Mouse (Mus musculus) forebrain, embryonic 13.5 days (tissue): ENCODE measurements at regions not wholly inside any gene's neighbourhood (a gene's known extent, or its start where the extent isn't known, plus 50 kb on each side); places are given as distances from the start of the nearest gene placed in this dataset.

Experiments
- ATAC-seq: fragments of 200-750 bp; cut with Nextera tagmentation; 2 replicates; pipeline ENCODE4 v1.8.0; 2017
- H3K27ac ChIP-seq: fragments of 300-500 bp; sonication (generic); 2 replicates; pipeline ENCODE4 v1.5.1; 2015; ENCODE audit warnings: inconsistent platforms, mild to moderate bottlenecking, moderate library complexity
- H3K27me3 ChIP-seq: fragments of 300-500 bp; sonication (generic); 2 replicates; pipeline ENCODE4 v1.6.1; 2015; ENCODE audit warnings: mild to moderate bottlenecking, inconsistent platforms
- H3K36me3 ChIP-seq: fragments of 300-500 bp; sonication (generic); 2 replicates; pipeline ENCODE4 v1.6.1; 2015; ENCODE audit warnings: mild to moderate bottlenecking, inconsistent platforms; ENCODE audit not compliant: poor library complexity, severe bottlenecking
- H3K4me1 ChIP-seq: fragments of 300-500 bp; sonication (generic); 2 replicates; pipeline ENCODE4 v1.6.1; 2015; ENCODE audit warnings: inconsistent platforms
- H3K4me2 ChIP-seq: fragments of 300-500 bp; sonication (generic); 2 replicates; pipeline ENCODE4 v1.6.1; 2015; ENCODE audit warnings: inconsistent platforms, mild to moderate bottlenecking, moderate library complexity
- H3K4me3 ChIP-seq: fragments of 300-500 bp; sonication (generic); 2 replicates; pipeline ENCODE4 v1.5.1; 2015; ENCODE audit warnings: mild to moderate bottlenecking, inconsistent platforms
- H3K9ac ChIP-seq: fragments of 300-500 bp; sonication (generic); 2 replicates; pipeline ENCODE4 v1.6.1; 2015; ENCODE audit warnings: mild to moderate bottlenecking, inconsistent platforms
- H3K9me3 ChIP-seq: fragments of 300-500 bp; sonication (generic); replicated peaks from 2 replicates; pipeline ENCODE4 v1.6.1; 2016; ENCODE audit warnings: inconsistent platforms
- WGBS: fragments of 180-500 bp; shearing (Covaris S2); methylation state at CpG from one replicate; pipeline ENCODE4 v1.1.7; 2015; 5-methylcytosine and 5-hydroxymethylcytosine counted together

DNA sequence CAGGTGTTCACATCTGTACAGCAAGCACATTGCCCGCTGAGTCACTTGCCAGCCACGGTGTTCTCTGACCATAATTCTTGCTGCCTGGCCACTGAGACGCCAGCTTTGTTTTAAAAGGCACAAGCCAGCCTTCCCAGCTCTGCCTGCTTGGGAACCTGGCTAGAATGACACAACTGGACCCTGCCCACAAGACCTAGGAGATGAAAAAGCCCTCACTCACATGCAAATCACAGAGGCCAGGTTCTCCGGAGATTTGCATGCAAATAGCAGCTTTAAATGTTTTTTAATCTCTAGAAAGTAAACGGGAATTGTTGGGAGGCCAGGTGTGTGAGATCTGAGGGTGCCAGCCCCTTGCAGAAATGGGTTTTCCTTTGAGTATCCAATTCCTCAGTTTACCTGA is 71.9 kb downstream of the 1810010D01Rik start:
- H3K4me1 ChIP-seq, result peaks cover 5% of the 10 kb centered on the region; the same call in 1 of the 2 replicates
- no peaks in the 10 kb centered on the region for H3K36me3 ChIP-seq
- peaks cover 18% of the 10 kb centered on the region for H3K9me3 ChIP-seq
- no peak overlapping the region for H3K4me2 ChIP-seq
- H3K27me3 ChIP-seq, result no peaks in the 10 kb centered on the region
- no peak overlapping the region for H3K4me3 ChIP-seq
- 22% methylated on average over 5 of the region's 5 CpGs for WGBS
- no peak overlapping the region for H3K9ac ChIP-seq
- ATAC-seq, result no peak
- no peak overlapping the region for H3K27ac ChIP-seq

DNA sequence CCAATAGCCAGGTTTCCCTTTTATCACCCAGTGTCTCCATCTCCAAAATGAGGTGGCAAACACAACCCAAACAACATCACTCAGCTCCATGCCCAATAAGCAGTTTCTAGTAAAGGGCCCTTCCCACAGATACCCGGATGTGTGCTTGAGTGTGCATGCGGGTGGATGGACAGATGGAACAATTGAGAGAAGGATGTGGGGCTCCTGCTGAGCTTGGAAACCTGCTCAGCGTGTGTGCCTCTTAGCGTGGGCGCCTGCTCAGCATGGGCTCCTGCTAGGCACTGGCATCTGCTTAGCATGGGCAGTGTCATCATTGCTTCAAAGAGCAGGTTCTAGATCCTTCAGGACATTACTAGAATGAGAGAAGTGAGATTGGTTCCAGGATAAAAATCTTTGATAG is 75.4 kb downstream of the 1810010D01Rik start:
- Histone ChIP-seq H3K4me2 (no peak overlapping the region), H3K36me3 (no peaks in the 10 kb centered on the region), H3K4me3 (no peak overlapping the region), H3K9me3 (no peaks in the 10 kb centered on the region), H3K4me1 (peaks cover 9% of the 10 kb centered on the region), H3K27me3 (no peaks in the 10 kb centered on the region), H3K27ac (no peak overlapping the region), H3K9ac (no peak overlapping the region)
- 87% methylated on average over 5 of the region's 5 CpGs for WGBS
- ATAC-seq, result no peak

DNA sequence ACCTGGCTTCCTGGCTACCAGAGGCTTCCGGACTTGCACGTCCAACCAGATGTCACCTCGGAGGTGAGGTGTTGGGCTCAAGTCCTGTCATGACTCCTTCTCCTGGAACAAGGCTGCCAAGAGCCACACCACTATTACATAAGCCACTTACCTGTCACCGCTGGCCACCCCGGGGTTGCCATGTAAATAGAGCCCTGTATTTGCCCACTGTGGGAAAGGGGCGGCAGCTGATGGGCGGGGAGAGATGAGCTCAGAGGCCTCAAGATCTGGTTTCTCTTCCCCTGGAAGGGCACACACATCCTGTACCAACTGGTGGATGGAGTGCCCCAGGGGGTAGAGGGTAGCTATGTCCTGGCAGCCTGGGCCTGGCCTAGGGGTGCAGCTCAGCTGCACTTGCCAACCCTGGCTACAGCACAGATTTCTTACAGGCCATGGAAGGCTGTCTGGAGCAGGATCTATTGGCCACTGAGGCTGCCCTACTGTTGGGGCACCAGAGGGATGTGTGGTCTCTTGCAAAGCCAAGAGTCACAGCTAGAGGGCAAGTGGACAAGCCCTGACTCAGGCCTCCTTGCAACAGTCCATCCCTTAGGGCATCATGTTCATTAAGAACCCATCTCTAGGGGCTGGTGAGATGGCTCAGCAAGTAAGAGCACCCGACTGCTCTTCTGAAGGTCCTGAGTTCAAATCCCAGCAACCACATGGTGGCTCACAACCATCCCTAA is 76.3 kb downstream of the 1810010D01Rik start:
- Histone ChIP-seq H3K9me3 (no peaks in the 10 kb centered on the region), H3K4me1 (peaks cover 9% of the 10 kb centered on the region), H3K27ac (no peak overlapping the region), H3K4me2 (no peak overlapping the region), H3K9ac (no peak overlapping the region), H3K27me3 (no peaks in the 10 kb centered on the region), H3K36me3 (no peaks in the 10 kb centered on the region), H3K4me3 (no peak overlapping the region)
- ATAC-seq, result no peak
- 93% methylated on average over 8 of the region's 8 CpGs for WGBS

DNA sequence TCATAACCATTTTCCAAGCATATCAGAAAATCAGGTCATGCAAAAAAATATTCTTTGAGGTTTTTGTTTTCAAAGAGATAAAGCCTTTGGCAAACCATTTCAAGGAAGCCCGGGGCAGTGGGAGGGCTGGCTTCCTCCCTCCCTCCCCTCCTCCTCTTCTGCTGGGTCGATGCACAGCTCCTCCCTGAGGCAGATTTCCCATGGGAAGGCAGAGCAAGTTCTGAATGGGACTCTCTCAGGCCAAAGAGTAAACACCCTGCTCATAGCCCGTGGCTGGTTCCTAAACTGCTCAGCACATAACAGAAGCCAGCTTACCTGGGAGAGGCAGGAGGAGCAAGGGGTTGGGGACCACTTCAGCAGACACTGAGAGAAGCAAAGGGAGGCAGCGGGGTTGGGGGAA is 77.9 kb downstream of the 1810010D01Rik start:
- 17% methylated on average over 4 of the region's 4 CpGs for WGBS
- H3K27ac ChIP-seq, result no peak overlapping the region

DNA sequence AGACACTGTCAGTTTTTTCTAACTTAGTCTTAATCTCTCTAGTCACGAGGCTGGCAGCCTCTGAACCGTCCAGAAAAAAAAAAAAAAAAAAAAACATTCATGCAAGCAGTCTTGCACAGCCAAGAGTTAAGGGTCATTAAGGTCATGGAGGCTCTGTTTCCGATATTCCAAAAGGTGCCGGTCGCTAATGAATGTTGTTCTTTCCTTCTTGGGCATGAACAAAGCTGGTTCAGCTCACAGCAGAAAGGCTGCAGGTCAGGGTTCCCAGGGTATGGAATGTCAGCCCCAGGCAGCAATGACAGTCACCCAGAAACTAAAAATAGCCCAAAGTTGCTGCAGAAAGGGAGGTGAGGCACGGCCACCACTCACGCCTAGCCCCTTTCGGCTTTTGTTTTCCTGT is 80.3 kb downstream of the 1810010D01Rik start:
- Histone ChIP-seq H3K4me3 (no peak overlapping the region), H3K36me3 (no peaks in the 10 kb centered on the region), H3K9ac (no peak overlapping the region), H3K27me3 (no peaks in the 10 kb centered on the region), H3K4me2 (no peak overlapping the region), H3K4me1 (peaks cover 4% of the 10 kb centered on the region; the same call in 1 of the 2 replicates), H3K27ac (no peak overlapping the region), H3K9me3 (no peaks in the 10 kb centered on the region)
- WGBS, result 21% methylated on average over 8 of the region's 8 CpGs
- no peak for ATAC-seq

More for the DNA sequence above, 77.9 kb downstream of the 1810010D01Rik start:
- Histone ChIP-seq H3K4me2 (no peak overlapping the region), H3K36me3 (no peaks in the 10 kb centered on the region), H3K9me3 (no peaks in the 10 kb centered on the region), H3K4me1 (peaks cover 4% of the 10 kb centered on the region; the same call in 1 of the 2 replicates), H3K4me3 (no peak overlapping the region), H3K9ac (no peak overlapping the region), H3K27me3 (no peaks in the 10 kb centered on the region)
- no peak for ATAC-seq

DNA sequence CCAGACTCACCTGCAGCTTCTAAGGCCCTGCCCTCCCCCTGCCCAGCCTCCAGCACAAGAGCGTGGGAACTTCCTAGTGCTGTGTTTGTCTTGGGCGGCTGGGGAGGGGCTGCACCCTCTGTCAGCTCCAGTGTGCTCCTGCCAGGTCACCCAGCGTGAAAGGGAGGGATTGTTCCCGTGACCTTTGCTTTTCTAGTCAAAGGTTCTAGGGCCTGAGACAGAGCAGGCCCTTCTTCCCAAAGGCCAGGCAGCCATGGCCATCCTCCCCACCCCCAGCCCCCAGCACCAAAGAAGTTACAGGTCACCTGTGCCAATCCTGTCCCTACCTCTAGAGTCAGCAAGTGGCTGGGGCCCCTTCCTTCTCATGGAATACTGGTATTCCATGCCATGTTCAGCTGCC is 80.7 kb downstream of the 1810010D01Rik start:
- H3K27ac ChIP-seq, result no peak overlapping the region
- WGBS, result 44% methylated on average over 4 of the region's 4 CpGs

DNA sequence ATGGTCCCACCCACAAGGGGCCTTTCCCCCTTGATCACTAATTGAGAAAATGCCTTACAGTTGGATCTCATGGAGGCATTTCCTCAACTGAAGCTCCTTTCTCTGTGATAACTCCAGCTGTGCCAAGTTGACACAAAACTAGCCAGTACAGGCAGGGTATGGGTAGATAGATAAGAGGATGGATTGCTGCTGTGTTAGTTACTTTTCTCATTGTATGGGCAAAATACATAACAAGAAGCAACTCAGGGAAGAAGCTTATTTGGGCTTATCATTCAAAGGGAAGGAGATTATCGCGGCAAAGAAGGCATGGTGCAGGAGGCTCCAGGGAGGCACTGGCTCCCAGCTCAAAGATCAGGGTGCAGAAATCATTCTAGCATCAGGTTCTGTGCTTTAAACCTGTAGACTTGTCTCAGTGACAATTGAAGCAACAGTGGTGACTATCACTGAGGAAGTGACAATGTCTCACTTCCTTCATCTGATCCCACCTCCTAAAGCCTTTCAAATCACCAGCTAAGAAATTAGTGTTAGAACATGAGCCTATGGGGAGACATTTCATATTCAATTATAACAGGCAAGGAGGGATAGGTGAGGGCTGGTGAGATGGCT is 83.8 kb downstream of the 1810010D01Rik start:
- H3K9me3 ChIP-seq, result no peaks in the 10 kb centered on the region
- no peaks in the 10 kb centered on the region for H3K27me3 ChIP-seq
- H3K27ac ChIP-seq, result no peak overlapping the region
- no peak overlapping the region for H3K4me2 ChIP-seq
- H3K36me3 ChIP-seq, result no peaks in the 10 kb centered on the region
- no peak for ATAC-seq
- peaks cover 11% of the 10 kb centered on the region; the same call in 1 of the 2 replicates for H3K4me1 ChIP-seq
- WGBS, result 90% methylated on average over 2 of the region's 2 CpGs
- H3K4me3 ChIP-seq, result no peak overlapping the region
- no peak overlapping the region for H3K9ac ChIP-seq

More for the DNA sequence above, 80.7 kb downstream of the 1810010D01Rik start:
- Histone ChIP-seq H3K4me3 (no peak overlapping the region), H3K36me3 (no peaks in the 10 kb centered on the region), H3K9ac (no peak overlapping the region), H3K9me3 (no peaks in the 10 kb centered on the region), H3K4me2 (no peak overlapping the region), H3K4me1 (peaks cover 8% of the 10 kb centered on the region; the same call in 1 of the 2 replicates), H3K27me3 (no peaks in the 10 kb centered on the region)
- no peak for ATAC-seq

DNA sequence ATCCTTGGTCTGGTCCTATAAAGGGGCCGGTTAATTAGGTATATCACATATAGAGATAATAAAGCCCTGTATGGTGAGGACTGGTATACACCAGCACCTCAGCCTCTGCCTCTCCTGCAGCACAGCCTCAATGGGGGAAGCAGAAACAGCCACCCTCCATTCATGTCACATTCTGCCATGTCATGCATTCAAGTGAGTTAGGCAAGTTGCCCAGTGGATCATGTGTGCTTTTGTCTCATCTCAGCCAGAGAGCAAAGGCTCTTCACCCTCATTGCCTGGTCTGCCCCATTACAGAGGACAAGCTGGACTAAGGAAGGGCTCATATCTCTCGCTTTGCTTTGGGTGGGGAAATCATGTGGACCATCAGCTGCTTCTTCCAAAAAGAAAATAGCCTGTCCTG is 85.4 kb downstream of the 1810010D01Rik start:
- ATAC-seq, result peak; percentile 43; the same call in 1 of the 2 replicates
- Histone ChIP-seq H3K27ac (no peak overlapping the region), H3K9ac (no peak overlapping the region), H3K9me3 (no peaks in the 10 kb centered on the region), H3K4me2 (no peak overlapping the region), H3K36me3 (no peaks in the 10 kb centered on the region), H3K4me3 (no peak overlapping the region), H3K27me3 (no peaks in the 10 kb centered on the region), H3K4me1 (peaks cover 11% of the 10 kb centered on the region; the same call in 1 of the 2 replicates)
- 77% methylated on average over 2 of the region's 2 CpGs for WGBS

DNA sequence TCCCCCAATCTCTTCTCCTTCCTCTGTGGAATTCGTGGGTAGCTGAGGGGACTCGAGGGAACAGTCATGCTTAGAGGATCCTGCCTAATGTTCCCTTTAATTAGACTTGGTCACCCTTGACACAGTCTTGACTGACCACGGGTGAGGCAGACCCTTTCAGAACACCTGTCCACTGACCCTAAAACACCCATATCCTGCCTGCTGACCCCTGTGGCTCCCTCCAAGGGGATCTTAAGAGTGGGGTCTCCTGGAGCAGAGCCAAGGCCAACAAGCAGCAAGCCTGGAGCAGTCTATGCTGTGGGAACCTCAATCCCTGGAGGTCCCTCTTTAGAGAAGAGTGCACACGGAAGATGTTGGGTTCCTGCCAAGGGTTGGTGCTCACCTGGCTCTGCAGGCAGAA is 89.5 kb downstream of the 1810010D01Rik start:
- peaks cover 11% of the 10 kb centered on the region; the same call in 1 of the 2 replicates for H3K4me1 ChIP-seq
- H3K27me3 ChIP-seq, result no peaks in the 10 kb centered on the region
- no peaks in the 10 kb centered on the region for H3K9me3 ChIP-seq
- WGBS, result 81% methylated on average over 4 of the region's 4 CpGs
- ATAC-seq, result no peak
- H3K4me2 ChIP-seq, result no peak overlapping the region
- H3K4me3 ChIP-seq, result no peak overlapping the region
- no peaks in the 10 kb centered on the region for H3K36me3 ChIP-seq
- H3K27ac ChIP-seq, result no peak overlapping the region
- H3K9ac ChIP-seq, result no peak overlapping the region

DNA sequence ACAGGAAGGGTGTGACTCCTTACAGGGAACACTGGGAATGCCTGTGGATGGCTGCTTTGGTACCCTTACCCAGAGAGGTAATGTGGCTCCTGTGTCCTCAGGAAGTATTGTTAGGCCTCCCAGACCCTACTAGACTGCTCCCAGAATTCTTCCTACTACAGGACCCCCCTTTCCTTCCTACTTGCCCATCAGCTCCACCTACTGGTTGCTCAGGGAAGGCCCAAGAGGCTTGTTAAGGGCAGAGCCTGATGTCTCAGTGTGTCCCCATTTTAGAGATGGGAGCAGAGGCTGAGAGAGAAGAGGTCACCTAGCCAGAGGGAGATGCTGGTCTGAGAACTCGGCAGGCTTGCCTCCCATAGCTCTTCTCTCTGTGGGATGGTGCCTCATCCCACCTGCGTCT is 93.3 kb downstream of the 1810010D01Rik start:
- Histone ChIP-seq H3K27me3 (no peaks in the 10 kb centered on the region), H3K36me3 (no peaks in the 10 kb centered on the region), H3K4me1 (peaks cover 16% of the 10 kb centered on the region; the same call in 1 of the 2 replicates), H3K4me3 (no peak overlapping the region), H3K4me2 (no peak overlapping the region), H3K9me3 (no peaks in the 10 kb centered on the region), H3K9ac (no peak overlapping the region), H3K27ac (no peak overlapping the region)
- WGBS, result 86% methylated on average over 2 of the region's 2 CpGs
- no peak for ATAC-seq

DNA sequence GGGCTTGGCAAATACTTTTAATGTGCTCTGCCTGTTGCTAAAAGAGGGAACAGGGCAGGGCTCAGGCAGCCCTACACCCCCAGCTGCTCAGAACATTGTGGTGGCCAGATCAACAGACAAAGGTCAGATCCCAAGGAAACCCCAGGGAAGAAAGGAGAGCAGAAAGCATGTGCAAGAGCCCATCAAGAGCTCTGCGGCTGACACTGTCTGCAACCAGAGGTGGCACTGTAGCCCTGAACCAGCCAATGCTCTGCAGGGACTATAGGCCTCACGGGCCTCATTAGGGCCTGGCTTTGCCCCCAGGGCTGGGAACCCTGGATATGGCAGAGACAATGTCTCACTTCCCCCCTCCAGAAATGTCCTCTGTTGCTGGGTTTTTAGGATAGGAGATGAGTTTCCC is 93.8 kb downstream of the 1810010D01Rik start:
- H3K4me2 ChIP-seq, result no peak overlapping the region
- no peaks in the 10 kb centered on the region for H3K27me3 ChIP-seq
- peaks cover 16% of the 10 kb centered on the region; the same call in 1 of the 2 replicates for H3K4me1 ChIP-seq
- no peak overlapping the region for H3K27ac ChIP-seq
- H3K4me3 ChIP-seq, result no peak overlapping the region
- H3K9ac ChIP-seq, result no peak overlapping the region
- WGBS, result 58% methylated on average over 2 of the region's 2 CpGs
- H3K9me3 ChIP-seq, result no peaks in the 10 kb centered on the region
- H3K36me3 ChIP-seq, result no peaks in the 10 kb centered on the region
- no peak for ATAC-seq

DNA sequence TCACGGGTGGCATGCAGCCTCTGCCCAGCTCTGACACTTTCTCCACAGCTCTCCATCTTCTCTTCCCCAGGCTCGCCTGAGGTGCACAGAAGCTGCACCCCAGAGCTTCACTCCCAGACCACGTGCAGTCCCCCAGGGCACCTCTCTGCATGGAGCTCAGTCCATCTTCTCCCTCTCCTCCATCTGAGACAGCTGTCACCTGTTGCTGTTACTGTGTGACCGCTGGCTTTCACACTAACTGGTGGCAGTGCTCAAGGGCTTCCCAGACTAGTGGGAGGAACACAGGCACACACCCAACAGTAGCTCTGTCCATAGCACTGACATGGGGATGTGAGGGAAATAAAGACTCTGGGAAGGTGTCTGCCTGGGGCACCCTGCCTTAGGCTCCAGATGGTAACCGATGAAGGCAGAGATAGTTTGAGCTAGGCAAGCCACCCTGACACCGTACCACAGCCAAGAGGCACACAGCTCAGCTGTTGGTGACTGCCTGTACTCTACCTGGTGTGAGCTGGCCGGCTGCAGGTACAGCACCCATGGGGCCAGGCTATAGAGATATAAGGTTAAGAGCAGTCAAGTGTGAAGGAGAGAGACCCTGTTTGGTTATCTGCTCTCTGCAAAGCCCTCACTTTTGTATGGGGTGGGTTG is 94.9 kb downstream of the 1810010D01Rik start:
- no peak overlapping the region for H3K9ac ChIP-seq
- H3K4me2 ChIP-seq, result no peak overlapping the region
- H3K9me3 ChIP-seq, result no peaks in the 10 kb centered on the region
- WGBS, result 77% methylated on average over 7 of the region's 7 CpGs
- no peak overlapping the region for H3K27ac ChIP-seq
- no peak for ATAC-seq
- H3K4me1 ChIP-seq, result peaks cover 16% of the 10 kb centered on the region; the same call in 1 of the 2 replicates
- no peaks in the 10 kb centered on the region for H3K36me3 ChIP-seq
- no peaks in the 10 kb centered on the region for H3K27me3 ChIP-seq
- no peak overlapping the region for H3K4me3 ChIP-seq
